Mouse (Mus musculus): Measurements from ENCODE around the gene Dse.

Dse gene

GRCm38 (mm10) chr10:34198061-34198460 lies 9.5 kb downstream of the Dse start:
- peak in 1 of 2 experiments; percentile 43 for DNase-seq

- DNase-seq = no peak
Observed at GRCm38 (mm10) chr10:34197269-34197668, 10.2 kb downstream of the Dse start.

- DNase-seq = no peak
Observed at GRCm38 (mm10) chr10:34194957-34195356, 12.6 kb downstream of the Dse start.

DNA sequence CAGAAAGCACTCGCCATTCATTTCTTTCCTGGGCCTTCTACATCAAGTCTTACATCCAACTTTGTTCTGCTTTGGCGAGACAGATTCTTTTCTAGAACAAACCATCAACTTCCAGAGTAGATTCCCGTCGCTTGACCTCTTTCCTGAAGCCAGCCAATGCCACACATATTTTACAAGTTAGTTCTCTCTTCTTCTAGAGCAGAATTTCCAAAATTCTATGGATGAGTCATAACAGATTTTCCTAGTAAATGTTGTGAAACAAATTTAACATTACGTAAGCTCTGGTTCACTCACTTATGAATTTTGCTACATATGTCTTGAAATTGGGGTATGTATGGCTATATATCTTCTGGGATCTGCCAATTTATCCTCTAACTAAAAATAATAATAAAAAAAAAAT lies 13.0 kb downstream of the Dse start:
- DNase-seq = no peak

- DNase-seq = no peak
Observed at GRCm38 (mm10) chr10:34186571-34187260, 20.8 kb downstream of the Dse start.

DNA sequence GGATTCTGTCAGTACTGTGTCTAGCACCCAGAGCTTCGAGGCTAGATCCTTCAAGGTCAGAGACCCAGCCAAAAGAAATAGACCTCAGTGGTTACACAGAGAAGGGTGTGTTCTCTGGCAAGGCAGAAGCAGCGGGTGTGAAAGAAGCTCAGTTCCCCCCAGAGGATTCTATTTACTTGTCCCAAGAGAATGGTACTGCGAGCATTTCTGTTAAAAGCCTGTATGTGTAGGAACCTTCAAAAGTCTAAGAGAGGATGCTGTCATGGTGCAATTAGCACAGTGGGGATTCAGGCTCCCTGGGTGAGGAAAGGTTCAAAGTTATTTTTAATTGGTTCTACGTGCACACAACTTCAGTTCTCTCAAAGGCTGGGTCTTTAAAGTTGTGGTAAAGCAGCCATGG lies 22.0 kb downstream of the Dse start:
- no peak for DNase-seq

GRCm38 (mm10) chr10:34184956-34185355 lies 22.6 kb downstream of the Dse start:
- no peak for DNase-seq

DNA sequence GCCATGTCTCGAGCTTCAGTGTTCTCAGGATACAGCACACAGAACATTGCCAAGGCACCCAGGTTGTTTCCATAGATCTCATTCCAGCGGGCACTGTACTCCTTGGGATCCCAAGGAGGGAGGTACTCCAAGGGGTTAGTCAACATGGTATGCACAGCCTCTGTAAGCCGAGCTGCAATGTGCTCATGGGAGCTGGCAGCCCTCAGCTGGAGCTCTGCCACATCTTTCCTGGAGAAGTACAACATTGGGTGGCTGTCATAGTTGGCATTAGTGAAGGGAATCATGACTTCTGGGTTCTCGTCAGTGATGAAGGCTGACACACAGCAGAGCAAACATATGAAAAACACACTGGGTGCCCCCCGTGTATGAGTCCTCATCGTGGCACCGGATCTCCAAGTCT lies 23.8 kb downstream of the Dse start:
- DNase-seq = peak in 1 of 2 experiments; percentile 47

DNA sequence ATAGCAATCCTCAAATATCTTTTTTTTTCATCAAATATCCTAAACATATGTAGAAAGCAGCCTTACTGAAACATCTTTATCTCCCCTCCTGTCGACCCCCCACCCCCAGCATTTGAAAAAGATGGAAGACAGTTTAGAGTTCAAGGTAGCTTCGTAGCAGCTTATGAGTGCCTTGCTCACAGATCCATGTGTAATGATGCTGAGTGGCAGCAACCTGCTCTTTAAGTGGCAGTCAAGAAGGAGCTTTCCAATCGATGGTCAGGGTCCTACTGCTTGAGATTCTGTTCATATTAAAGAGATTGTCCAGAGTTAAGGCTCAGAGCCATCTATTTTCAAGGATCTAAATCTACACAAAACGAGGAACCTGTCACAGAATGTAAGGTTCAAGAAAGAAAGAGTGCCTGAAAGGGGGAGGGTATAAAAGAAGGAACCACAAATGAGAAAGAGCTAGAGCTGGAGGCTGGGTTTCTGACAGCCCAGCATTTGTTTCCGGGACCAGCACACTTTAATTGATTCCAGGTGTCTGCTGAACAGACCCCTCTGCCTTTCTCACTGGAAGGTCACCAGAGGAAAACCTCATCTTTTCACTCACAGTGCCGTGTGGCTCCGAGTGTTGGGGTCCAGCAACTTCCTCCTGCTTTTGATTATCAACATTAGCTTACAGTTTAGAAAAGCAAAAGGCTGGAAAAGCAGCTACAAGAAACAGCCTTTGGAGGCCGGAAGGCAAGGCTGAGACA lies 31.5 kb downstream of the Dse start:
- no peak for DNase-seq

GRCm38 (mm10) chr10:34172663-34173282 lies 34.7 kb downstream of the Dse start:
- no peak for DNase-seq

GRCm38 (mm10) chr10:34171660-34172059 lies 35.9 kb downstream of the Dse start:
- no peak for DNase-seq

DNA sequence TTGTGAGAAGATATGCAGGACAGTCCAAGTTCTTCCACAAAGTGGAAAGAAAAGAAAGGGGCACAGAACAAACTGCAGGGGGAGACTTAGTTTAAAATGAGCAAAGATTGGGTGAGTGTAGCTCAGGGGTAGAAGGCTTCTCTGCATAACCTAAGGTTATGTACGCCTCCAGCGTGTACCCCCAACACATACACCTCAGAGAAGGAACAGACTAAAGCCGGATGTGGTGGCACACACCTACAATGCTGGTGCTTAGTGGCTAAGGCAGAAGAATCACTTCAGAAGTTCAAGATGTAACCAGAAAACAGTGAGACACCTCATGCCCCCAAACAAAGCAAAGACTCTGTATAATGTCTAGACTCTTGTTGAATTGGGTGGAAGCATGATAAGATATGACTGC lies 36.3 kb downstream of the Dse start:
- DNase-seq = no peak

- DNase-seq = no peak
Observed at GRCm38 (mm10) chr10:34166971-34167370, 40.5 kb downstream of the Dse start.

DNA sequence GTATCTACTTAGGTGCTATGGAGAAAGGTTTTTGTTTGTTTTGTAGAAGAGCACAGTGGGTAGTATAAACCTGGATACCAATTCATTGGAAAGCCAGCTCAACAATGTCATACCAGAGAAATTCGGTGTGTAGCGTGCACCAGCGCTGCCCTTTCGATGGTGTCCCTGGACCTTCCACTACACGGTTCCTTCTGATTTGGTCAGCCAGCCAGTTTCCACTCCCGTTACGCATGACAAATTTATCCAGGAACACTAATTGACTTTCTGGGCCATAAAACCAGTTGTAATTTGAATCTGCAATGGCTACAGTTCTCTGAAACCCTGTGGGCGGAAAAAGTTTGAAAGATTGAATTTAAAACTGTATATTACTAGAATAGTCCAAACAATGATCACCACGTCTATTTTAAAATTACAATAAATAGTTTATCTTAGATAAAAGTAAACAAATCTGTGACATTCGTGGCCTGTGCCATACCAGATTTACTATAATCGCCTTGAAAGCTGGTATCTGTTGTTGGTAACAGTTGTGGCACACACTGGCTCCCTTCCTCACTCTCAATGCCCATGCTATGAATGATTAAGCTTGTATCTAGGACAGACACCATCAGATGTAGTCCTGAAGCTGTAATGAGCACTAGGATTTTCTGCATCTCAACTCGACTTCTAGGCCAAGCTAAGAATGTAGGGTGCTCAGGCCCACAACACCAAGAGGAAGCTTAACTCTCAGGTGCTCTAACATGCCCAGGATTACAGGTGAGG lies 51.5 kb downstream of the Dse start:
- no peak for DNase-seq

DNA sequence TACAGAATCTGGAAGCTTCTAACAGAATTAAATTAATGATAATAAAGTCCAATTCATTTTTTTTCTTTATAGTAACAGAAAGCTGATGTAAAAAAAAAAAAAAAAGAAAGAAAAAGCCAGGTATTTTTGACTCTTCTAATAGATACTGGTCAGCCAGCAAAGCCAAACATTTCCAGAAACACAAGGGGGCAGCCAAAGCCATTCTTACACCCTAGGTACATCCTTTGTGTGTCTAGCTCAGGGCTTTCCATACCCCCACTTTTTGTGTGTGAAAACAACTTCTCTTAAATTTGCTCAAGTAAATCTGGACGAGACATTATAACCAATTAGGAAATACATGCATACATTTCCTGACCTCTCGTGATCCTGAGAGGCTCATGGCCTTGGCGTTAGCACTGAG lies 55.7 kb downstream of the Dse start:
- DNase-seq = peak in 1 of 2 experiments; percentile 22

DNA sequence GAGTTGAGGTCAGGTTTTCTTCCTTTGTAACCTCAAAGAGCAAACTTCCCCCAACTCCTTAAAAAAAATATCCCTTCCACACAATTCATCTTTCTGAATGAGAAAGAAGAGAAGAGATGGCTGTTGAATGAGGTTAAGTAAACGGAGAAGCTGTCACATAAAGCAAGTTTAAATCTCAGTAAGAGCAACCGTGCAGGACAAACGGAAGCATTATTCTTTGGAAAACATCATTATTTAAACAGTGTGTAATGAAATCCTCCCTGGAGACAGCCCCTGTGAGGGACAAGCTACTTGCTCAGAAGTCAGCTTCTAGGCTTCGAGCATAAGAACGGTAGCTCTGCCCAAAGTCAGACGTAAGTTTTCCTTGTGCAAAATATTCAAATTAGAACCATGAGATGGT lies 57.1 kb downstream of the Dse start:
- no peak for DNase-seq

GRCm38 (mm10) chr10:34149772-34150171 lies 57.7 kb downstream of the Dse start:
- DNase-seq = no peak

DNA sequence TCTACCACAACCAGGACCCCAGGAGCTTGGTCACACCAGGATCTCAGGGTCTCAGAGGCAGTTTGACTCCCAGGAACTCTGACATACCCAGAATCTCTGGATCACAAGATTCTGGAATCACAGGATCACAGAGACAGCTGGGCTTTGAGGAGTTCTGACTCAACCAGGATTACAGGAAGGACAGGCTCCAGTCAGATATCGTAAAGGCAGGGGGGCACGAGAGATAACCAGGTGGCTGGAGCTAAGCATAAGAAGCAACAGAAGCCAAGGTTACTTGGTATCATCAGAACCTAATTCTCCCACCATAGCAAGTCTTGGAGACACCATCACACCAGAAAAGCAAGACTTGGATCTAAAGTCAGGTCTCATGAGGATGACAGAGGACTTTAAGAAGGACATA lies 65.8 kb downstream of the Dse start:
- no peak for DNase-seq

GRCm38 (mm10) chr10:34139768-34140167 lies 67.7 kb downstream of the Dse start:
- no peak for DNase-seq

- DNase-seq = no peak
Observed at GRCm38 (mm10) chr10:34138027-34138426, 69.5 kb downstream of the Dse start.

DNA sequence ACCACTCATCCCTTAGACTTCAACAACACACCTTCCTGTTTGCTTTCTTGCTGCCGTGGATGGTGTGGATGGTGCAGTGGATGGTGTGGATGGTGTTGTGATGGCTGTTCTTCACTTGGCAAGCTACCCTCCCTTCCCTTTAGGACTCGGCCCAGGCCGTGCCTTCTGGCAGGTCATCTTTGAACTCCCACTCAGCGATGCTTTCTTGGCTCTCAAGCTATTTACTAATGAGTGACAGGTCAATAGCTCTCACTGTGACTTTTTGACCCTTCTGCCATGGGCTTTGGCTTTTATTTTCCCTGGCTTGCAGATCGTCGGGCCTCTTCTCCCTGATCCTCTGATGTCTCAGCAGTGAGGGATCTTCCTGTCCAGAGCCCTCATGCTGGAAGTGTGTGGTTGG lies 71.1 kb downstream of the Dse start:
- DNase-seq = no peak

GRCm38 (mm10) chr10:34131356-34131755 lies 76.2 kb downstream of the Dse start:
- no peak for DNase-seq

DNA sequence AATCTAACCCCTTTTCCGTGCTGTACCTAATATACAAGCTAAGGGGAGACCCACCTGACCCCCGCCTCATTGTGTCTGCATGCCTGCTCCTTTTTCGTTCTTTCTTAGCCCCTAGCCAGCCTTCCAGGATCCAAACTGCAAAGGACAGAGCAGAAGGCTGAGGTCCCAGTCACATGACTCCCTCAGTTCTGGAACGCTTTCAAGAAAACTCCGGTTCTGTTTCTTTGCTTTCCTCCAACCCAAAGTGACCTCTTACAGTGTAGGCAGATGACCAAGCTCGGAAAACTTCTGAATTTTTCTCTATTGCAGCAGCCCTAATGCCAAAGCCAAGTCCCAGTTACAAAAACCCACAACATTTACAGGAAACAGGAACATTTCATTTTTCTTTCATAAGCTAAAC lies 79.1 kb downstream of the Dse start:
- peak in 1 of 2 experiments; percentile 15 for DNase-seq

Data from lung, postnatal 4 days (tissue).